Mouse (Mus musculus): ENCODE measurements around the gene Plagl1. TPM values are rescaled to one million over a fixed set of nuclear protein-coding genes. Genes with fewer than 3 reads are reported as not detected.
A peak's percentile ranks its signal among the peaks of the same experiment; 100 is the strongest.

The Plagl1 gene
- total RNA-seq, 2 experiments from 2014 or later = 17.5 to 19.9 TPM

DNA sequence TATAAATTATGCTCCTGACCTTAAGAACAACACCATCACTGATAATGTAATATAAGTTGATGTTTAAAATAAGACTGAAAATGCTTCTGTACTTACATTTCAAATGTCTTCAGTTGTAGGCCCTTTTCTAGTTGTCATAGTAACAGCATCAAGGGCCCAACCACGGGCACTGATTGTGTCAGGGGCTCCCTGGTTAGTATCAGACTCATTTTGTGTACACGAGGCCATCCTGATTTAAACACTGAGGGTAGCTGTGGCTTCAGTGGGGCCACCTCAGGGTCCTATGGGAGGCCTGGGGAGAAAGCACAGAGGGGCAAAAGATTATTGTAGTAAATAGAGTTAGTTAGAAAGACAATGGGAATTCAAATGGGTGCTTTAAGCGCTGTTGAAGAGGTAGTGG lies 65.5 kb downstream of the Plagl1 start:
- DNase-seq (ENCODE audit: extremely low spot score in 1 of 2, low spot score in 1 of 2) = no peak

DNA sequence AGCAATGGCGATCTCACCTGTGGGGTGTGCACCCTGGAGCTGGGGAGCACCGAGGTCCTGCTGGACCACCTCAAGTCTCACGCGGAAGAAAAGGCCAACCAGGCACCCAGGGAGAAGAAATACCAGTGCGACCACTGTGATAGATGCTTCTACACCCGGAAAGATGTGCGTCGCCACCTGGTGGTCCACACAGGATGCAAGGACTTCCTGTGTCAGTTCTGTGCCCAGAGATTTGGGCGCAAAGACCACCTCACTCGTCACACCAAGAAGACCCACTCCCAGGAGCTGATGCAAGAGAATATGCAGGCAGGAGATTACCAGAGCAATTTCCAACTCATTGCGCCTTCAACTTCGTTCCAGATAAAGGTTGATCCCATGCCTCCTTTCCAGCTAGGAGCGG lies 67.0 kb downstream of the Plagl1 start:
- peak in 1 of 2 experiments; percentile 33 for DNase-seq (ENCODE audit: extremely low spot score in 1 of 2, low spot score in 1 of 2)

DNA sequence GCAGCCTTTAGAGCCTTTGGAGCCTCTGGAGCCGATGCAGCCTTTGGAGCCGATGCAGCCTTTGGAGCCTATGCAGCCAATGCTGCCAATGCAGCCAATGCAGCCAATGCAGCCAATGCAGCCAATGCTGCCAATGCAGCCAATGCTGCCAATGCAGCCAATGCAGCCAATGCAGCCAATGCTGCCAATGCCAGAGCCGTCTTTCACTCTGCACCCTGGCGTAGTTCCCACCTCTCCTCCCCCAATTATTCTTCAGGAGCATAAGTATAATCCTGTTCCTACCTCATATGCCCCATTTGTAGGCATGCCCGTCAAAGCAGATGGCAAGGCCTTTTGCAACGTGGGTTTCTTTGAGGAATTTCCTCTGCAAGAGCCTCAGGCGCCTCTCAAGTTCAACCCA lies 67.6 kb downstream of the Plagl1 start:
- DNase-seq (ENCODE audit: extremely low spot score in 1 of 2, low spot score in 1 of 2) = no peak

DNA sequence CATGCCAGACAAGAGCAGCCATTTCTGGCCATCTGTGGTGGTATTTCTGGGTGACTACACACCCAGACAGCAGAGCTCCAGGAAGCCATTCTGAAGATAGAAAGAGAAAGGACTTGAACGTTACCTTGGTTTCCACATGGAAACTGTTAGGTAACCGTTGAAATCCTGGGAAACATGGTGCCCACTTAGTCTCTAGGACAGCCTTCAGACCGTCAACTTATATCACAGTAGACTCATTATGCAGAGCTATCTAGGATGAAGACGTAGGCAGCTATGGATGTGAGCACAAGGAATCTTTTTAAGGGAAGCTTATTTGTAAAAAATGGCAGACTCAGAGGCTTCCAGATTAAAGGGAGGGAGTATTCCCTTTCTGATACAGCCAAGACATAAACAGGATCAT lies 73.5 kb downstream of the Plagl1 start:
- DNase-seq (ENCODE audit: extremely low spot score in 1 of 2, low spot score in 1 of 2) = no peak

DNA sequence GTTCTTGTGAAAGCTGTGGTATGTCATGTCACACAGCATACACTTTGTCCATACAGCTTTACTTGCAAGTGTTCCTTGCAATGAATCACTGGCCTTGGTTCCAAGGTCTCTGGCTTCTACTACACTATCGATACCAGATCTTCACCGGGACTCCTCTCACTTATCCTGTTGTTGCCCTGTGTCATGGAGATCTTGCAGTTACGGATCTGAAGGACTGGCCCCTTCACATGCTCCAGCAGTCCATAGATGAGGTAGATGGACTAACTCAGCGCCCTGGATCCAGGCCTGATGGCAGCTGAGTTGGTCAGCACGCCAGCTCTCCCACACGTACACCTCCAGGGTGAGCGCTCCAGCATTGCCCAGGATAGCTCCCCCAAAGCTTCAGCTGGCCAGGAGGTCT lies 75.0 kb downstream of the Plagl1 start:
- no peak for DNase-seq (ENCODE audit: extremely low spot score in 1 of 2, low spot score in 1 of 2)

DNA sequence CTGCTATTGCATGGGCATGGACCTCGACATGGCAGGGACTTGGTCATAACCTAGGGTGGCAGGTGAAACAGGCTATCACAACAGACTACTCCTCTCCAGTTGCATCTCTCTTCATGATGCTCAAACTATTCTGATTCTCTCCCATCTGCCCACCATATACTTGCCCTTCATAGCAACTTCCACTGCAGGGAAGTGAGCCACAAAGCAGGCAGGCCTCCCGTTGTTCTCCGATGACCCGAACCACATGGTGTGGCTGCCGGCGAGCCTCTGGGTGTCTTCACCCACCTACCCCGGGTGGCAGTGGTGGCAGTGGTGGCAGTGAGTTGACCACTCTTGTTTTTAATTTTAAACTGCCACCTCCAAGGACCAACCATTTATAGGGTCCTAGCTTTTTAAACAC lies 75.4 kb downstream of the Plagl1 start:
- no peak for DNase-seq (ENCODE audit: extremely low spot score in 1 of 2, low spot score in 1 of 2)

DNA sequence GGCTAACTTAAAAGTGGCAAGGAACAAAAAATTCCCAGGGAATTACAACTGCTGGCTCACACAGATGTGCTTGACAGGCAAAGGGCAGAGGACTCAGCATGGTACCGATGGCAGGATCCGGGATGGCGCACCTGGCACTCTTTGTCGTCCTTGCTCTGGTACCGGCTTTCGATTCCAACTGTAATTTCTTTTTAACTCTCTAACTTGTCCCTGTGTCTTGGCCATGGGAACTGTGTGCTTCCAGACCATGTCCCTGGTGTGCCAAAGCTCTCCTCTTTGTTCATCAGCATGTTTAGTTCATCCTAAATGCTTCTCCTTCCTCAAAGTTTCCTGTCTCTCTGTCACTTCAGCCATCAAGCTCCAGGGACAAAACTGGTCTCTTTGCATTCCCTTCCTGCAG lies 77.6 kb downstream of the Plagl1 start:
- DNase-seq (ENCODE audit: extremely low spot score in 1 of 2, low spot score in 1 of 2) = no peak

DNA sequence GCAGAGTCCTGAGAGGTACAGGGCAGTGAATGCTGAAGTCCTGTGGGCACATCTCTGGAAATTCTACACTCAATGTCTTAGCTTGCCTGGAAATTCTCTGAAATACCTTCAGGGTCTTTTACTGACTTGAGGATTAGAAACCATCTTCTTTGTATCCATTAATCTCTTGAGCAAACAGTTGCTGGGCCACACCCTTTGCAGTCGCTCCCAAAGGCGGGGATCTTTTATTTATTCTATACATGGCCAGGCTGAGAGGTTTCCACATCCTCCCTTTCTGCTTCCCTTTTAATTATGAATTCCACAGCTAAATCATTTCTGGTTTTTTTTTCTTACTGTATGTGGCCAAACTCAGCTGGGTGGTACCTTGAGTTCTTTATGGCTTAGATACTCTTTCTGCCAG lies 80.1 kb downstream of the Plagl1 start:
- no peak for DNase-seq (ENCODE audit: extremely low spot score in 1 of 2, low spot score in 1 of 2)

DNA sequence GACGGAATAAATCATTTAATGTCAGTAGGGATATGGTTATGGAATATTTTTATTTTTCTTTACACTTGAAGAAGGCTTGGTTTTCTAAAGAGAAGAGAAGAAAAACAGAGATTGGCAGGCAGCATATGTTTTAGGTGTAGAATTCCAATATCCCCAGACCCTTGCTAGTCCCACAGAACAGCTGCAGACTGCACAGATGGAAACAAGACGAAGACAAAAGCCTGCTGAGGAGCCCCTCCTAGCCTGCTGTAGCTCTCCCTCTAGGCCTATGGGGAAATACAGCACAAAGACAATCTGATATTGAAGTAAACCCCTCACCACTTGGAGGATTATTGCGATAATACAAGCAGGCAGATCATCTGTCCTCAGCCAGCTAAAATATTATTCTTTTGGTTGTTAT lies 90.1 kb downstream of the Plagl1 start:
- no peak for DNase-seq (ENCODE audit: extremely low spot score in 1 of 2, low spot score in 1 of 2)

DNA sequence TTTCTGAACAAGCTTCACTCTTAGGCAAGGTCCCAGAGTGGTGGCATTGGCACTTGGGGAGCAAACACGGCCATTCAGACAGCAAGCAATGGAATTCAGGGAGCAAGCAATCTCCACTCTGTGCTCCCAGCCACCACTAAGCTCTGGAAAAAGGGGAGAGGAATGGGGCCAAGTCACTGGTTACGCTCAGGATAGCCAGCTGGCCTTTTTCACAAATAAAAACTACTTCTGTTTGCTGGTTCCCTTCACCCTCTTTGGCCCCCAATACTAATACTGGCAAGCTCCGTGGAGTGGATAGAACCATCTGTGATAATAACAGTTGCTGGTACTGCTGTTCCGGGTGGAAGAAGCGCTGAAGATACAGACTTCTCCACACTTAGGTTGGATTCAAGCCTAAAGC lies 91.0 kb downstream of the Plagl1 start:
- DNase-seq (ENCODE audit: extremely low spot score in 1 of 2, low spot score in 1 of 2) = peak in 1 of 2 experiments; percentile 18

DNA sequence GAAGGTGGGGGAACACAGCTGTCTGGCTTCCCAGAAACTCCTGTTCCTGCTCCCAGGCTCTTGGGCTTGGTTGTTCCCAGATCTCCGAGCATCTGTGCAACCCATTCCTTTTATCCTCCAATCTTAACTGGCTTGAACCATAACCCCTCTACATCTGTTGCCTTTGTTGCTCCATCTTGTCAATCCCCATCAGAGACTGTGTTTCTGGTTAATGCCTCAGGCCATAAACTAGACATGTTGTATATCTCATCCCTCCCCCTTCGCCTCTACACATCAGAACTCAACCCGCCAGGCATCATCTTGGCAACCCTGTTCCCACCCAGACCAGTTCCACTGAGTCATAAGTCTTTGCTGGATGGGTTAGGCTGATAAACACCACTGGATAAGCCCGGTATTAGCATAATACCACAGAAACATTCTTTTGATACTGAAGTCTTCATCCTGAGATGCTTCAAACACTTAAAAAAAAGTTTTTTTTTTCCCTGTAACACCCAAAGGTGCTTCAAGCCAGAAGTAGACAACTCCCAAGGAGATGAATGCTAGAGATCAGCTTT lies 92.6 kb downstream of the Plagl1 start:
- no peak for DNase-seq (ENCODE audit: extremely low spot score in 1 of 2, low spot score in 1 of 2)

DNA sequence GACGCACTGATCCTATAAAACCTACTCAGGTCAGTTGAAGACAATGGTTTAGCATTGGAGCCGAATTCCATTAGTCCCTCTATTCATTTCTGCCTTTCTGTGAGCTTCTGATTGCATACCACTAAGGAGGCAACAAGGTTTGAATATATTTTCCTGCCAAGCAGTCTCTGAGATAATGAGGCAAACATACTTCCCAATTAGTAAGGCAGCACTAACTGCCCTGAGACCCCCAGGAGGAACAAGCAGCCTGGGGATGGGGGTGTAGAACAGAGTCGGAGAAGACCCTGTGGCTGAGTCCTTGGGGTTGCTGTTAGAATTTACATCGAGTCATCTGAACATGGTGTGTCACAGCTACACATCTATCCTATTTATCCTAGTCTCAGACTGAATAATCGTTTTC lies 95.1 kb downstream of the Plagl1 start:
- DNase-seq (ENCODE audit: extremely low spot score in 1 of 2, low spot score in 1 of 2) = no peak

DNA sequence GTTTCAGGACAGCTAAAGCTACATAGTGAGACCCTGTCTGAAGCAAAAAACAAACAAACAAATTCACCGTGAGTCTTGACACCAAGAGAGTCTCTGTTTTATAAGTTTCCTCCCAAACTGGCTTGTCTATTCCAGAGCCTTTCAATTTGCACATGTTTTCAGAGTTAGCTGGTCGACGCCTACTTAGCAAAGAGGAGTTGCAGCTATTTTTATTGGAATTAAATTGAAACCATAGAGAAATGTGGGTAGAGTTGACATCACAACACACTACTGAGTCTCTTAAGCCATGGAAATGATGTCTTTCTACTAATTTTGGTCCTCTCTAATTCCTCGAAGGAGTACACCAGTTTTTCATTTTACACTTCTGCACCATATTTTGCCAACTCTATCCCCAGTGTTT lies 100.6 kb downstream of the Plagl1 start:
- DNase-seq (ENCODE audit: extremely low spot score in 1 of 2, low spot score in 1 of 2) = no peak

DNA sequence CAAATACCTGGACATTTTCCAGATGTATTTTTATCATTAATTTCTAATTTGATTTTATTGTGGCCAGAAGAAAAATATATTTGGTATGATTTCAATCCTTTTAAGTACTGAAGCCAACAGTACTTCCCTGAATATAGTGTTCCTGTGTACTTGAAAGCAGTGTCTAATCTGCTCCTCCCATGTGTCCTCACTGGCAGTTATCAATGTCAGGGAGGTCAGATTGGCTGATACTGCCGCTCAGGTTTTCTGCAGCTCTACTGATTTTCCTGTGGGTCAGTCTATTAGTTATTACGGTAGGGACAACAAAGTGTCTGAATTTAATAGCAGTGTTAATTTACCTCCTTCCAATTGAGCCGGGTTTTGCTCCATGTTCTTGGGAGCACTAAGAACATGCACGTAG lies 101.7 kb downstream of the Plagl1 start:
- DNase-seq (ENCODE audit: extremely low spot score in 1 of 2, low spot score in 1 of 2) = no peak

DNA sequence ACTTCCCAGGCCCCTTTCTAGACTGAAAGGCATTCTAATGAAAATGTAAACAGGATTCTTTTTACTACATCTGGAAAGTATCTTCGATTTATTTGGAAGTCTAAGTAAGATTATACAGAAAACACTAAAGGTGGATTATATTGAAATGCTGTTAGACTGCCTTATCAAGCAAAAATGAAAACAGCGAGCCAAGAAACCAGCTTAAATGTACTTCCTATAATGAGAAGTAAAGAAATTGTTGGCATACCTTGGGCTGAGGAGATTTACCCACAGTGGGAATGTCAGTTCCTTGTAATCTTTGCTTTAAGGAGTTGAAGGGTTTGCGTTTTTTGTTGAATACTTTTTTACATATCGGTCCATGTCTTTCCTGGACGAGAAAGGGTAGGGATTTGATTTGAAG lies 108.2 kb downstream of the Plagl1 start:
- no peak for DNase-seq (ENCODE audit: extremely low spot score in 1 of 2, low spot score in 1 of 2)

DNA sequence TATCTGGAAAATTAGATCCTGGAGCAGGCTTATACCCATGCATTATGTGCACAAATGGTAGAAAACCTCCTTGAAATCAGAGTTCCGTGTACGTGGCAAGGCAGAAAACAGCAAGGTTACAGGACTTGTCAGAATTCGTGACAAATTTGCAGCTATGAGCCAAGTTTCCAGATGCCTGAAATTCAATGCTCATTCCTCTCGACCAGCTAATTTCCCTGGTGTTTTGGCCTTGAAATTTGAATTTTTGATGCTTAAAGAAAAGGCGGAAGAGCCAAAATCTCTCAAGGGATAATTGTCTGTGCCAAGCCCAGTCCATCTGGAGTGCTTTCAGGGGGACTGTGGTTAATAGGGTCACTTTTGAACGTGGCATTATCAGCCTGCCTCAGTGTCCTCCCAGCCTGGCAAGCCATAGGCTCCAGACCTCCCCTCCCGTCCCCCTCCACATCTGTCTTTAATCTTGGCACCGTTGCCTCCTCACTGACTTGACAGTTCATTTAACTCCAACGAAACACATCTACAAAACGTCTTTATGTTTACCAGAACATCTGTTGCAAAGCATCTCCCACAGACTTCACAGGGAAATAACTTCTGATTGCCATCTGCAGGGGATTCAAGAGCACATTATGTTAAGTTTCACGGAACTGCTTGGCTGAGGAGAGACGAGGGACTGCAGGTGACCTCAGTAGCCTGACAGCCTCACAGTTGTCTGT lies 110.6 kb downstream of the Plagl1 start:
- no peak for DNase-seq (ENCODE audit: extremely low spot score in 1 of 2, low spot score in 1 of 2)

DNA sequence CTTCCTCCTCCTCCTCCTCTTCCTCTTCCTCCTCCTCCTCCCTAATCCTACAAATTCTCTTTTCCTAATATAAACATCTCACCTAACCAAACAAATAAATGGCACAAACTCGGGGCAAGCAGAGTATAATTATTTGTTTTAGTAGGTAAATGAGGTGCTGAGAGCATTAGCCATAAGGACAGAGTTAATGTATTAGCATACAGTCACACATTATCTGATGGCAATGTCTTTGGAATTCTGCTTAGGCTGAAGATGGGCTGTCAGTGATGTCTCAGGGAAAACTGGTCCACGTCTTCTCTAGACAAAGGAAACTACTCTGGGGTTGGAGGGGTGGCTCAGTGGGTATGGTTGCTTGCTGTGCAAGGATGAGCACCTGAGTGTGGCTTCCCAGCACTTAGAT lies 111.2 kb downstream of the Plagl1 start:
- DNase-seq (ENCODE audit: extremely low spot score in 1 of 2, low spot score in 1 of 2) = no peak

DNA sequence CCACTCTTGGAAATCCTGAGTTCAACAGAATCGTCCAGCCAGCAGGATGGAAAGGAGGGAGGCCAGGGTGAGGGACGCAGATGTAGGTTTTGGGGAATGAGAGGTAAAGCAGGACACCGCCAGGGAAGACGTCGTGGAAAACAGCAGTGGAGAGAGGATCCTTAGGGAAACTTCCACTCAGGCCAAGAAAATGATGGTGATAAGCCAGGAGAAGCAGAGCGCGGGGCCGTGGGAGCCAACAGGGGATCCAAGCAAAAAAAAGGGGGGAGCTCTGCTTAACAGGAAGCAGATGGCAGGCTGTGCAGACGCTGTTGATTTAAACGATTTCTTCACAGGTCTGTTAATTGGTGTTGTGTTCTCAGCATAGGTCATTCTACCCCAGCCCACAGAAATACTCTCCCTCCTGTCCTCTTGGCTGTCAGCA lies 112.5 kb downstream of the Plagl1 start:
- DNase-seq (ENCODE audit: extremely low spot score in 1 of 2, low spot score in 1 of 2) = no peak

DNA sequence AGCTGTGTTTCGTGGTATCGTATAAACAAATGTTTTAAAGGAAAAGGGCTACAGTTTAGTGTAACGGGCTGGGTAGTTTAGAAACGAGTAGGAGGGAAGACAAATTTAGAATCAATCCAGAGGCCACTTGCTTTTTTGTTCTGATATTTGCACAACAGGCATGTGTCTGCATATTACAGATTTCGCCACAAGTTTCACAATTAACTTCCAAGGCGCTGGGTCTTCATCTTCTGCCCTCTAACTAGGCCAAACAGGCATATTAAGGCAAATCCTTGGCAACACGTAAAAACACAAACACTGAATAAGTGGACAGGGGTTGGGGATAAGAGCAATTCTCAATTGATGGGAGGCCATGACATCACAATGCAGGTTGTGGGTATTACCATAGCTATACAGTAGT lies 115.6 kb downstream of the Plagl1 start:
- no peak for DNase-seq (ENCODE audit: extremely low spot score in 1 of 2, low spot score in 1 of 2)

DNA sequence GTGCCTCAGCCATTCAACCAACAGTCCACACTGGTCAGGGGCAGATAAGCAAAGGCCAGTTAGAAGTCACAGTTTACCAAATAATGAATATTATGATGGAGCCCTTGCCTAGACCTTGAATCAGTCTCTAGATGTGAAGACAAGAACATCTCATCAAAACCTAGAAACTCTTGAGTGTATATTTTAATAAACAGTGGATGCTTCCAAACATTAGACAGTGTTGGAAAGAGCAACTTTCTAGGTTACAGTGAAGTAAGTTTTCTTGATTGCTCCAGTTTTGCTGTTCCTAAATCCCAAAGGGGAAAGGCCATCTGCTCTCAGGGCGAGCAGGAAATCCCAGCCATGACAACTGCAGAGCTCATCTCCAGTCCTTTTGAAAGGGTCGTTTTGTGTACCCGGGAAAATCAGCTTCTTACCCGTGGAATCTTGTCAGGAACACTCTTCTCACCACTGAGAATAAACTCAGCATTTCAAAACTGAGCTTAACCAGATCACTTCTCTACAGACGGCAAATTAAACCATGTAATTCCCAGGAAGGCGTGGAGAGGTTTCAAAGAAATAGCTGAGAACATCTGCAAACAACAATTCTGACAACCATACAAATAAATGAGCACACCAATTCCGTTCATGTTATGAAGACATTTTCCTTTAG lies 117.8 kb downstream of the Plagl1 start, which contains the start of gene Zc2hc1b:
Zc2hc1b (minus strand) TSS at position 51 of the 652 bp plus-strand sequence.
- no peak for DNase-seq (ENCODE audit: extremely low spot score in 1 of 2, low spot score in 1 of 2)

DNA sequence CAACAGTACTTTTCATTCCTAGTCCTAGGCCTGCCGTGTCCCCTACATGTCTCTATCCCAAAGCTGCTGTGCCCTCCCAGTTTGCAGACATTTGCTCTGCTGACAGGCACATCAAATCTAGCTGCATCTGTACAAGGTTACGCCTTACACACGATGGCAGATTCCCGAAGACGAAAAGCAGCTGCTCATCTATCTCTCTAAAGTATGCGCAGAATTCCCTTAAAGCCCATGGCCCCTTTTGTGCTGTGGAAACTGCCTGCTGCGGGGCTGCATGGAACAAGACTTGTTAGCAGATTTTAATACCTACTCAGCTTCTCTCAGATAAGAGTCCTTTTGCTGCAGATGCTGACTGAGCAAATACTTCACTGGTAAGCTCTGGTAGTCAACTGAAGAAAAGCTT lies 119.9 kb downstream of the Plagl1 start:
- DNase-seq (ENCODE audit: extremely low spot score in 1 of 2, low spot score in 1 of 2) = no peak
